Comparison of ENCODE assay signal across 8 mouse cellular contexts in the genomic region with DNA sequence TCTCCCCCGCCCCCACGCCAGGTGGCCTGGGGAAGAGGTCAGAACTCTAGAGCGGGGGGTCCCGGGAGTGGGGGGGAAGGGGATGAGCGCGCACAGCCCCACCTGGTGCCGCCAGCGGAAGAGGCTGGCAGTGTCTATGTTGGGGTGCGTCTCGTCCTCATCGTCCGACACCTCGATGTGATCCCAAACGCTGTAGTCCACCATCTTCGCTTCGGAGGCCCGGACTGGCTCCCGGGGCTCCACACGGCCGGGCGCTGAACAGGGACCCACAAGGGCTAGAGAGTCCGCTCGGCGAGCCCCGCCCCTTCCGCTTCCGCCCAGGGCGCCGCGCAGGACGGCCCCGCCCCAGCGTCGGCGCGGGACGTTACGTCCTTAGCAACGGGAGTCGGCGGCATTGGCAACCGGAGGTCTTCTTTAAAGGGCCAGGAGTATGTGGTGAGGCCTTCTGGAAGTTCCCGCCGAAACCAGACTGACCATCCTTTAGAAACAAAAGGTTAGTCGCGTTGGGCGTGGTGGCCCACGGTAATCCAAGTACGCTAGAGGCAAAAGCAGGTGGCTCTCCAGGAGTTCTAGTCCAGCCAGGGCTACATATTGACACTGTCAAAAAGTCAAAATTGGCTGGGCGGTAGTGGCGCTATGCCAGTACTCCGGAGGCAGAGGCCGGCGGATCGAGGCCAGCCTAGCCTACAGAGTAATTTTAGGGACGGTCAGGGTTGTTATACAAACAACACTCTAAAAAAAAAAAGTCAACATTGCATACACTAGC. TPM values are rescaled to one million over a fixed set of nuclear protein-coding genes. Genes with fewer than 3 reads are reported as not detected.
A peak's percentile ranks its signal among the peaks of the same experiment; 100 is the strongest.
DNase-seq lines count a peak whose midpoint lies in the region; ATAC-seq lines count a peak whose summit lies in the region.

A gene (minus strand): TSS at position 329 of the 766 bp plus-strand sequence.

- 4% methylated on average over 56 of the region's 56 CpGs for WGBS in heart, embryonic 13.5 days
- WGBS in liver, embryonic 12.5 days (ENCODE audit: insufficient replicate concordance): 3% methylated on average over 56 of the region's 56 CpGs
- whole genome bisulfite sequencing in stomach, embryonic 15.5 days: 3% methylated on average over 56 of the region's 56 CpGs

- DNase-seq in CD4-positive helper T cell, adult 2 months (ENCODE audit: low read depth, low spot score): peak; percentile 92
- DNase-seq in brain, embryonic 18.5 days (ENCODE audit: low read depth, low spot score): peak; percentile 79
- peak; percentile 97 for DNase-seq in kidney, postnatal 10 days
- peak; percentile 86 to 90 for DNase-seq in natural killer cell, adult 2 months (ENCODE audit: low spot score in 2 of 2)

- no peaks in the 10 kb centered on the region for H3K9me3 ChIP-seq in heart, embryonic 13.5 days
- H3K9me3 ChIP-seq in liver, embryonic 12.5 days (replicated peaks): no peaks in the 10 kb centered on the region
- no peaks in the 10 kb centered on the region for H3K9me3 ChIP-seq in stomach, embryonic 15.5 days

- peak within 1 kb of the TSS; percentile 97 for H3K4me2 ChIP-seq in heart, embryonic 13.5 days
- peak within 1 kb of the TSS; percentile 89 for H3K4me2 ChIP-seq in liver, embryonic 12.5 days
- H3K4me2 ChIP-seq in stomach, embryonic 15.5 days: peak within 1 kb of the TSS; percentile 86

- peaks cover 25% of the 10 kb centered on the region for H3K36me3 ChIP-seq in heart, embryonic 13.5 days
- H3K36me3 ChIP-seq in liver, embryonic 12.5 days: peaks cover 31% of the 10 kb centered on the region
- H3K36me3 ChIP-seq in stomach, embryonic 15.5 days: no peaks in the 10 kb centered on the region; the same call in 1 of the 2 replicates

- no peaks in the 10 kb centered on the region for H3K27me3 ChIP-seq in heart, embryonic 13.5 days (replicated peaks)
- H3K27me3 ChIP-seq in liver, embryonic 12.5 days (replicated peaks): no peaks in the 10 kb centered on the region
- H3K27me3 ChIP-seq in stomach, embryonic 15.5 days (replicated peaks): no peaks in the 10 kb centered on the region

- peaks cover 65% of the 10 kb centered on the region for H3K4me1 ChIP-seq in heart, embryonic 13.5 days
- H3K4me1 ChIP-seq in liver, embryonic 12.5 days: peaks cover 62% of the 10 kb centered on the region
- H3K4me1 ChIP-seq in stomach, embryonic 15.5 days: peaks cover 54% of the 10 kb centered on the region

- peak; percentile 92 for ATAC-seq in erythroid progenitor cell, adult 5-6 weeks (replicated peaks; ENCODE audit: low FRiP score, poor library complexity, severe bottlenecking)
- ATAC-seq in heart, embryonic 13.5 days (ENCODE audit: extremely low read depth, insufficient number of reproducible peaks, low FRiP score, low TSS enrichment): peak; percentile 80
- peak; percentile 94 for ATAC-seq in liver, embryonic 12.5 days
- ATAC-seq in stomach, embryonic 15.5 days (ENCODE audit: insufficient read depth, low FRiP score, low read depth): peak; percentile 94

- peak within 1 kb of the TSS; percentile 84 for H3K27ac ChIP-seq in heart, embryonic 13.5 days (replicated peaks)
- peak within 1 kb of the TSS; percentile 83 for H3K27ac ChIP-seq in liver, embryonic 12.5 days
- peak within 1 kb of the TSS; percentile 83; the same call in 1 of the 2 replicates for H3K27ac ChIP-seq in stomach, embryonic 15.5 days

- H3K4me3 ChIP-seq in heart, embryonic 13.5 days: peak within 1 kb of the TSS; percentile 94
- H3K4me3 ChIP-seq in liver, embryonic 12.5 days: peak within 1 kb of the TSS; percentile 95
- peak within 1 kb of the TSS; percentile 93 for H3K4me3 ChIP-seq in stomach, embryonic 15.5 days (replicated peaks)

- peak within 1 kb of the TSS; percentile 97 for H3K9ac ChIP-seq in heart, embryonic 13.5 days
- H3K9ac ChIP-seq in liver, embryonic 12.5 days: peak within 1 kb of the TSS; percentile 91
- peak within 1 kb of the TSS; percentile 97 for H3K9ac ChIP-seq in stomach, embryonic 15.5 days

RNA-seq across cellular contexts. Expression of the gene that starts here (rescaled TPM):
- 28.9 and 42.9 TPM in 2 replicates for total RNA-seq in erythroid progenitor cell, adult 5-6 weeks (2015; ENCODE audit: low replicate concordance)
- 68.0 and 76.5 TPM in 2 replicates for total RNA-seq in erythroid progenitor cell, adult 5-6 weeks (2017; ENCODE audit: low replicate concordance)
- polyA plus RNA-seq in heart, embryonic 13.5 days (2015; fragmentation: Nextera tagmentation; extraction: Ambion mirVana): 222 and 230 TPM in 2 replicates
- 221 and 228 TPM in 2 replicates for polyA plus RNA-seq in liver, embryonic 12.5 days (2016; fragmentation: Nextera tagmentation; extraction: Ambion mirVana)
- 284 and 293 TPM in 2 replicates for polyA plus RNA-seq in stomach, embryonic 15.5 days (2015; fragmentation: Nextera tagmentation; extraction: Ambion mirVana)

Comparison
In these comparisons a context has a peak if more than half of its experiments do, and no peak if none do; other contexts are left out.
1. Peak in every context shown above with its lines: DNase-seq, ATAC-seq, H3K4me3 ChIP-seq and H3K27ac ChIP-seq.